7 mouse cellular contexts compared by ENCODE assay signal in genomic region chr8:61283169-61284081, GRCm38 (mm10). TPM values are rescaled to one million over a fixed set of nuclear protein-coding genes. Genes with fewer than 3 reads are reported as not detected.
DNase-seq lines count a peak whose midpoint lies in the region; ATAC-seq and TF ChIP-seq lines count a peak whose summit lies in the region.

No protein-coding gene starts in this region.

- no peaks in the 10 kb centered on the region for H3K27me3 ChIP-seq in kidney, adult 2 months (replicated peaks; ENCODE audit: control insufficient read depth, insufficient read depth, low read length)
- no peaks in the 10 kb centered on the region for H3K27me3 ChIP-seq in lung, embryonic 15.5 days
- H3K27me3 ChIP-seq in thymus, adult 2 months (ENCODE audit: control insufficient read depth, insufficient read depth, low read length) = no peaks in the 10 kb centered on the region

- DNase-seq in 3T3-L1 (ENCODE audit: low read depth, low spot score) = peak; percentile 78
- peak; percentile 57 for DNase-seq in CD4-positive, CD25-positive, alpha-beta regulatory T cell, adult 2 months (ENCODE audit: low read depth, low spot score)
- DNase-seq in kidney, adult 2 months = peak; percentile 81
- DNase-seq in thymus, adult 2 months = peak; percentile 14
- DNase-seq in gastrocnemius, adult 8-10 months (ENCODE audit: low spot score in 2 of 2) = no peak

- peak overlapping the region; percentile 15 for H3K27ac ChIP-seq in embryonic fibroblast, embryonic 13.5 days (ENCODE audit: insufficient read depth, low read length)
- peak overlapping the region; percentile 3 for H3K27ac ChIP-seq in kidney, adult 2 months (ENCODE audit: insufficient read depth, low read depth, low read length)
- peak overlapping the region; percentile 68 for H3K27ac ChIP-seq in lung, embryonic 15.5 days
- H3K27ac ChIP-seq in thymus, adult 2 months (ENCODE audit: control insufficient read depth, insufficient read depth, low read length) = no peak overlapping the region

- H3K9ac ChIP-seq in lung, embryonic 15.5 days = no peak overlapping the region

- WGBS in kidney, adult 2 months = 13% methylated on average over 12 of the region's 12 CpGs
- 7% methylated on average over 12 of the region's 12 CpGs for WGBS in lung, embryonic 15.5 days
- WGBS in thymus, adult 2 months = 22% methylated on average over 12 of the region's 12 CpGs

- H3K9me3 ChIP-seq in lung, embryonic 15.5 days = no peaks in the 10 kb centered on the region

- no peaks in the 10 kb centered on the region for H3K36me3 ChIP-seq in kidney, adult 2 months (ENCODE audit: control insufficient read depth, insufficient read depth, low read length)
- H3K36me3 ChIP-seq in lung, embryonic 15.5 days = no peaks in the 10 kb centered on the region
- H3K36me3 ChIP-seq in thymus, adult 2 months (ENCODE audit: control insufficient read depth, insufficient read depth, low read length) = no peaks in the 10 kb centered on the region

- peak; percentile 70; the same call in 1 of the 2 replicates for ATAC-seq in lung, embryonic 15.5 days (ENCODE audit: borderline replicate concordance, extremely low read depth, low FRiP score, low TSS enrichment)

- TF ChIP-seq CTCF in embryonic fibroblast, embryonic 13.5 days (IDR thresholded peaks at IDR 0.05; ENCODE audit: borderline replicate concordance, insufficient read depth, low read length) = no peak
- TF ChIP-seq CTCF in kidney, adult 2 months (conservative IDR thresholded peaks at IDR 0.05; ENCODE audit: insufficient read depth, insufficient read length, low read depth, low read length) = no peak
- TF ChIP-seq CTCF in thymus, adult 2 months (IDR thresholded peaks at IDR 0.05; ENCODE audit: borderline replicate concordance, control insufficient read depth, extremely low read depth, insufficient read depth, low read length, poor library complexity) = 0 out of 2 replicates have a peak, but pooled peaks have one; percentile 26

- TF ChIP-seq POLR2A in embryonic fibroblast, embryonic 13.5 days (IDR thresholded peaks at IDR 0.05; ENCODE audit: low read depth, low read length) = no peak
- no peak for TF ChIP-seq POLR2A in kidney, adult 2 months (IDR thresholded peaks at IDR 0.05; ENCODE audit: low read depth, low read length)
- TF ChIP-seq POLR2A in thymus, adult 2 months (IDR thresholded peaks at IDR 0.05; ENCODE audit: control insufficient read depth, extremely low read depth, insufficient read depth, low read length, poor library complexity) = no peak

- H3K4me1 ChIP-seq in embryonic fibroblast, embryonic 13.5 days (ENCODE audit: control insufficient read depth, insufficient read depth, low read length) = peaks cover 32% of the 10 kb centered on the region
- H3K4me1 ChIP-seq in kidney, adult 2 months (ENCODE audit: control insufficient read depth, insufficient read depth, low read length) = peaks cover 64% of the 10 kb centered on the region
- peaks cover 79% of the 10 kb centered on the region for H3K4me1 ChIP-seq in lung, embryonic 15.5 days
- peaks cover 20% of the 10 kb centered on the region for H3K4me1 ChIP-seq in thymus, adult 2 months (replicated peaks; ENCODE audit: control insufficient read depth, insufficient read depth, low read length)

- H3K4me3 ChIP-seq in embryonic fibroblast, embryonic 13.5 days (ENCODE audit: insufficient read depth, low read length) = no peak overlapping the region
- no peak overlapping the region for H3K4me3 ChIP-seq in kidney, adult 2 months (ENCODE audit: insufficient read depth, low read depth, low read length)
- H3K4me3 ChIP-seq in lung, embryonic 15.5 days = no peak overlapping the region
- H3K4me3 ChIP-seq in thymus, adult 2 months (ENCODE audit: control insufficient read depth, insufficient read depth, low read length) = no peak overlapping the region

- H3K4me2 ChIP-seq in lung, embryonic 15.5 days = peak overlapping the region; percentile 39

RNA-seq across cellular contexts. Expression of gene Sh3rf1, which starts 59.8 kb away (rescaled TPM):
- polyA plus RNA-seq in embryonic fibroblast, embryonic 13.5 days (2011; ENCODE audit: insufficient read length, low read depth, missing spikeins) = 10.9 and 20.5 TPM in 2 replicates
- polyA plus RNA-seq in kidney, adult 2 months (2012; rRNA removed) = 14.4 and 15.3 TPM in 2 replicates
- 15.8 and 16.8 TPM in 2 replicates for polyA plus RNA-seq in lung, embryonic 15.5 days (2015; fragmentation: Nextera tagmentation; extraction: Ambion mirVana)
- polyA plus RNA-seq in thymus, adult 2 months (2012; rRNA removed) = 7.6 and 9.4 TPM in 2 replicates
- 1 to 10 TPM; 1.3 to 1.8 (median 1.4) TPM for total RNA-seq in gastrocnemius, adult 8-10 months (2022)

Comparison
In these comparisons a context has a peak if more than half of its experiments do, and no peak if none do; other contexts are left out.
1. DNase-seq: peak in 3T3-L1 (single experiment), CD4-positive, CD25-positive, alpha-beta regulatory T cell, adult 2 months (single experiment), kidney, adult 2 months (single experiment) and thymus, adult 2 months (single experiment); none in gastrocnemius, adult 8-10 months (0 of 2).